ENCODE assay signal across 8 mouse cellular contexts in the genomic region with DNA sequence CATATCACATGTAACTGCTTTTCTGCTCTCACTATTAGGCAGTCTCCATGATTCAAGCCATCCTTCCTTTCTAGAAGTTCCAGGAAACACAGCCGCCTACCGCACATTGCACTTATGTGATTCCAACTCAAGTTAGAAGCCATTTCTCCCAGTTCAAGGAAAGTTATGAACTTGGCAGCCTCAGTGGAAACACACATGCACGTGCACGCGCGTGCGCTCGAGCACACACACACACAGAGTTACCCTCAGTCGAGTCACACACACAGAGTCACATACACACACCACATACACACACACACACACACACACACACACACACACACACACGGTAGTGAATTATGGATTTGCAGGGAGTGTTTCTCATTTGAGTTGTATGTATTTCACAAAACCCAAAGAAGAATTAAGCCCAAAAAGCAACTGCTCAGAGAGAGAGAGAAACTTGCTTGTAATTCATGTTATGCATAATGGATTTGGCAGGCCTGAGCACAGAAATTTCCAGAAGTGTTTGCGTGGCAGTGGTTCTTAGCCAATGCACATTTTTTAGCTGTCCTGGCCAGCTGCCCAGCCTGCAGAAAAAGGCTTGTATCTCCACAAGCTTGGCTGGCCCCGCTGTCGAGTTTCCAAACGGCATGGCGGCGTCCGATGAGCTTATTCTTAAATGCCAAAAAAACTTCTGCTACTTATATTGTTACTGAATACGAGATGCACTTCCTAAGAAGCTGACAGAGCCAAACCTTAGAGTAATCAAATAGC. TPM values are rescaled to one million over a fixed set of nuclear protein-coding genes. Genes with fewer than 3 reads are reported as not detected.
A peak's percentile ranks its signal among the peaks of the same experiment; 100 is the strongest.
DNase-seq lines count a peak whose midpoint lies in the region; ATAC-seq lines count a peak whose summit lies in the region.

No protein-coding gene starts in this region.

- no peaks in the 10 kb centered on the region for H3K36me3 ChIP-seq in embryonic facial prominence, embryonic 12.5 days
- H3K36me3 ChIP-seq in embryonic facial prominence, embryonic 10.5 days (replicated peaks), result no peaks in the 10 kb centered on the region
- no peaks in the 10 kb centered on the region for H3K36me3 ChIP-seq in limb, embryonic 15.5 days

- H3K27ac ChIP-seq in embryonic facial prominence, embryonic 12.5 days, result peak overlapping the region; percentile 75
- H3K27ac ChIP-seq in embryonic facial prominence, embryonic 10.5 days (replicated peaks), result no peak overlapping the region
- H3K27ac ChIP-seq in limb, embryonic 15.5 days, result peak overlapping the region; percentile 93

- no peak for ATAC-seq in embryonic facial prominence, embryonic 12.5 days (ENCODE audit: insufficient number of reproducible peaks, insufficient read depth, low FRiP score, low TSS enrichment)
- peak; percentile 65; the same call in 1 of the 2 replicates for ATAC-seq in limb, embryonic 15.5 days (ENCODE audit: insufficient number of reproducible peaks, low FRiP score, low TSS enrichment, low read depth)

- no peaks in the 10 kb centered on the region for H3K9me3 ChIP-seq in embryonic facial prominence, embryonic 12.5 days
- H3K9me3 ChIP-seq in embryonic facial prominence, embryonic 10.5 days, result 0 out of 2 replicates have a peak, but pooled peaks cover 3% of the 10 kb centered on the region
- no peaks in the 10 kb centered on the region for H3K9me3 ChIP-seq in limb, embryonic 15.5 days

- H3K4me3 ChIP-seq in embryonic facial prominence, embryonic 12.5 days, result no peak overlapping the region
- no peak overlapping the region for H3K4me3 ChIP-seq in embryonic facial prominence, embryonic 10.5 days
- H3K4me3 ChIP-seq in limb, embryonic 15.5 days, result no peak overlapping the region

- H3K27me3 ChIP-seq in embryonic facial prominence, embryonic 12.5 days, result no peaks in the 10 kb centered on the region
- H3K27me3 ChIP-seq in embryonic facial prominence, embryonic 10.5 days (replicated peaks; ENCODE audit: low read depth, poor library complexity, severe bottlenecking), result no peaks in the 10 kb centered on the region
- no peaks in the 10 kb centered on the region for H3K27me3 ChIP-seq in limb, embryonic 15.5 days

- 74% methylated on average over 18 of the region's 18 CpGs for WGBS in embryonic facial prominence, embryonic 12.5 days
- WGBS in embryonic facial prominence, embryonic 10.5 days, result 92% methylated on average over 18 of the region's 18 CpGs
- 23% methylated on average over 18 of the region's 18 CpGs for WGBS in limb, embryonic 15.5 days

- DNase-seq in embryonic facial prominence, embryonic 10.5 days (ENCODE audit: low spot score), result no peak
- DNase-seq in cerebellum, adult 9-10 months, result peak; percentile 39
- peak; percentile 71 to 85 for DNase-seq in gastrocnemius, postnatal 36 days
- peak; percentile 84 for DNase-seq in kidney, adult 9 months
- peak; percentile 86 for DNase-seq in skeletal muscle tissue, adult 2 months (ENCODE audit: low read depth, low spot score)
- no peak for DNase-seq in embryo, embryonic 10 days (ENCODE audit: low spot score)

- intact Hi-C loops in gastrocnemius, postnatal 36 days (cut with DNase I), result no loop called here

- 0 out of 2 replicates have a peak, but pooled peaks cover 10% of the 10 kb centered on the region for H3K4me1 ChIP-seq in embryonic facial prominence, embryonic 12.5 days
- H3K4me1 ChIP-seq in embryonic facial prominence, embryonic 10.5 days, result peaks cover 18% of the 10 kb centered on the region
- H3K4me1 ChIP-seq in limb, embryonic 15.5 days, result peaks cover 53% of the 10 kb centered on the region

- H3K4me2 ChIP-seq in embryonic facial prominence, embryonic 12.5 days (replicated peaks), result no peak overlapping the region
- H3K4me2 ChIP-seq in limb, embryonic 15.5 days, result no peak overlapping the region

- H3K9ac ChIP-seq in embryonic facial prominence, embryonic 12.5 days, result no peak overlapping the region
- no peak overlapping the region for H3K9ac ChIP-seq in limb, embryonic 15.5 days

RNA-seq across cellular contexts. Expression of a gene that starts 49.5 kb away (rescaled TPM):
- polyA plus RNA-seq in embryonic facial prominence, embryonic 12.5 days (2016; fragmentation: Nextera tagmentation; extraction: Ambion mirVana), result 3.0 and 3.2 TPM in 2 replicates
- polyA plus RNA-seq in embryonic facial prominence, embryonic 10.5 days (2016; fragmentation: Nextera tagmentation; extraction: Ambion mirVana), result 2.7 and 2.8 TPM in 2 replicates
- total RNA-seq in gastrocnemius, postnatal 36 days (2021), result 1 to 10 TPM; 4.5 to 5.7 TPM
- 2.2 and 2.5 TPM in 2 replicates for polyA plus RNA-seq in limb, embryonic 15.5 days (2015; fragmentation: Nextera tagmentation; extraction: Ambion mirVana)

Comparison
In these comparisons a context has a peak if more than half of its experiments do, and no peak if none do; other contexts are left out.
1. DNase-seq: peak in cerebellum, adult 9-10 months (single experiment), gastrocnemius, postnatal 36 days (2 of 2), kidney, adult 9 months (single experiment) and skeletal muscle tissue, adult 2 months (single experiment); none in embryonic facial prominence, embryonic 10.5 days (single experiment) and embryo, embryonic 10 days (single experiment).